Mouse (Mus musculus) stomach, postnatal 0 days (tissue): Measurements from ENCODE around the gene Zmpste24. TPM values are rescaled to one million over a fixed set of nuclear protein-coding genes. Genes with fewer than 3 reads are reported as not detected.
A peak's percentile ranks its signal among the peaks of the same experiment; 100 is the strongest.

Experiments
- ATAC-seq: fragments of 200-750 bp; cut with Nextera tagmentation; 2 replicates; pipeline ENCODE4 v1.8.0; 2017; ENCODE audit not compliant: low FRiP score, low TSS enrichment
- DNase-seq: peaks from one replicate; pipeline ENCODE4 v3.0.0-alpha.2; 2016; ENCODE audit warnings: low spot score
- H3K27ac ChIP-seq: fragments of 300-500 bp; sonication (generic); replicated peaks from 2 replicates; pipeline ENCODE4 v1.5.1; 2014; ENCODE audit warnings: mild to moderate bottlenecking, control low read depth
- H3K27me3 ChIP-seq: fragments of 300-500 bp; sonication (generic); 2 replicates; pipeline ENCODE4 v1.6.1; 2014; ENCODE audit warnings: low read length; ENCODE audit not compliant: control insufficient read depth, insufficient read depth
- H3K36me3 ChIP-seq: fragments of 300-500 bp; sonication (generic); 2 replicates; pipeline ENCODE4 v1.6.1; 2014; ENCODE audit warnings: low read length, mixed read lengths; ENCODE audit not compliant: control insufficient read depth, insufficient read depth
- H3K4me1 ChIP-seq: fragments of 300-500 bp; sonication (generic); replicated peaks from 2 replicates; pipeline ENCODE4 v1.6.1; 2014; ENCODE audit warnings: antibody characterized with exemption; ENCODE audit not compliant: control insufficient read depth, insufficient read depth
- H3K4me2 ChIP-seq: fragments of 300-500 bp; sonication (generic); replicated peaks from 2 replicates; pipeline ENCODE4 v1.6.1; 2014; ENCODE audit warnings: low read depth, mild to moderate bottlenecking, control low read depth, moderate library complexity
- H3K4me3 ChIP-seq: fragments of 300-500 bp; sonication (generic); 2 replicates; pipeline ENCODE4 v1.5.1; 2014; ENCODE audit warnings: low read depth, low read length, control low read depth
- H3K9ac ChIP-seq: fragments of 300-500 bp; sonication (generic); 2 replicates; pipeline ENCODE4 v1.6.1; 2014; ENCODE audit warnings: mild to moderate bottlenecking, low read length, control low read depth, mixed read lengths
- H3K9me3 ChIP-seq: fragments of 300-500 bp; sonication (generic); 2 replicates; pipeline ENCODE4 v1.6.1; 2016; ENCODE audit warnings: low read length; ENCODE audit not compliant: control insufficient read depth
- CTCF ChIP-seq: IDR thresholded peaks from 2 replicates; pipeline ENCODE4 v1.5.1; 2016; ENCODE audit warnings: antibody characterized with exemption, low read depth, mild to moderate bottlenecking, moderate library complexity
- EP300 ChIP-seq: optimal IDR thresholded peaks from 2 replicates; pipeline ENCODE3; 2016; ENCODE audit warnings: antibody characterized with exemption
- WGBS: fragments of 180-500 bp; shearing (Covaris S2); extraction: QIAGEN DNeasy Blood & Tissue Kit; methylation state at CpG from one replicate; pipeline ENCODE4 v1.1.7; 2014; 5-methylcytosine and 5-hydroxymethylcytosine counted together
- polyA plus RNA-seq: library from polyadenylated mRNA; unstranded; fragments of >200 nt; fragmentation: Nextera tagmentation; extraction: Ambion mirVana; gene quantifications from 2 replicates; pipeline ENCODE4 v1.2.1, GENCODE M21; 2015

Gene Zmpste24
- polyA plus RNA-seq, 1 experiment from 2014 or later = 22.7 TPM

GRCm38 (mm10) chr4:121056342-121056741 is 41.7 kb downstream of the Zmpste24 start:
- no peak for TF ChIP-seq EP300
- TF ChIP-seq CTCF = peak; percentile 68
- no peaks in the 10 kb centered on the region for H3K36me3 ChIP-seq
- H3K4me1 ChIP-seq = no peaks in the 10 kb centered on the region
- H3K9ac ChIP-seq = no peak overlapping the region
- no peak overlapping the region for H3K4me2 ChIP-seq
- no peak overlapping the region for H3K27ac ChIP-seq
- H3K27me3 ChIP-seq = no peaks in the 10 kb centered on the region
- H3K9me3 ChIP-seq = no peaks in the 10 kb centered on the region
- DNase-seq = no peak
- 51% methylated on average over 3 of the region's 3 CpGs for WGBS
- H3K4me3 ChIP-seq = no peak overlapping the region
- ATAC-seq = no peak

GRCm38 (mm10) chr4:121052454-121053323 is 45.4 kb downstream of the Zmpste24 start:
- Histone ChIP-seq H3K4me2 (no peak overlapping the region), H3K27me3 (no peaks in the 10 kb centered on the region), H3K9ac (no peak overlapping the region), H3K27ac (no peak overlapping the region), H3K9me3 (no peaks in the 10 kb centered on the region), H3K4me3 (no peak overlapping the region), H3K4me1 (no peaks in the 10 kb centered on the region), H3K36me3 (no peaks in the 10 kb centered on the region)
- no peak for TF ChIP-seq EP300
- 23% methylated on average over 35 of the region's 35 CpGs for WGBS
- DNase-seq = no peak
- no peak for ATAC-seq

GRCm38 (mm10) chr4:121051863-121052262 is 46.2 kb downstream of the Zmpste24 start:
- no peak for TF ChIP-seq EP300
- TF ChIP-seq CTCF = 0 out of 2 replicates have a peak, but pooled peaks have one; percentile 18
- no peak for ATAC-seq
- Histone ChIP-seq H3K9ac (no peak overlapping the region), H3K36me3 (no peaks in the 10 kb centered on the region), H3K4me2 (no peak overlapping the region), H3K27ac (no peak overlapping the region), H3K9me3 (no peaks in the 10 kb centered on the region), H3K4me1 (no peaks in the 10 kb centered on the region), H3K4me3 (no peak overlapping the region), H3K27me3 (no peaks in the 10 kb centered on the region)
- no peak for DNase-seq
- WGBS = 55% methylated on average over 4 of the region's 4 CpGs

- ATAC-seq (no peak), DNase-seq (no peak)
- WGBS = 74% methylated on average over 3 of the region's 3 CpGs
- Histone ChIP-seq H3K9me3 (no peaks in the 10 kb centered on the region), H3K36me3 (no peaks in the 10 kb centered on the region), H3K27me3 (no peaks in the 10 kb centered on the region), H3K27ac (no peak overlapping the region), H3K9ac (no peak overlapping the region), H3K4me2 (no peak overlapping the region), H3K4me1 (no peaks in the 10 kb centered on the region), H3K4me3 (no peak overlapping the region)
- TF ChIP-seq EP300 (no peak), CTCF (no peak)
These were observed 55.1 kb downstream of the Zmpste24 start for GRCm38 (mm10) chr4:121042946-121043345.

- H3K4me3 ChIP-seq = no peak overlapping the region
- H3K4me2 ChIP-seq = no peak overlapping the region
These were observed 55.6 kb downstream of the Zmpste24 start for GRCm38 (mm10) chr4:121042472-121042871.

More at GRCm38 (mm10) chr4:121042472-121042871, 55.6 kb downstream of the Zmpste24 start:
- Histone ChIP-seq H3K27ac (no peak overlapping the region), H3K36me3 (no peaks in the 10 kb centered on the region), H3K27me3 (no peaks in the 10 kb centered on the region), H3K9me3 (no peaks in the 10 kb centered on the region), H3K4me1 (no peaks in the 10 kb centered on the region), H3K9ac (no peak overlapping the region)
- ATAC-seq (no peak), DNase-seq (no peak)
- WGBS = 87% methylated on average over 5 of the region's 5 CpGs
- TF ChIP-seq EP300 (no peak), CTCF (no peak)
